In genomic region chr8:107132581-107133491, GRCm38 (mm10) we compare ENCODE assay signal across 15 mouse cellular contexts. TPM values are rescaled to one million over a fixed set of nuclear protein-coding genes. Genes with fewer than 3 reads are reported as not detected.
DNase-seq lines count a peak whose midpoint lies in the region; ATAC-seq and TF ChIP-seq lines count a peak whose summit lies in the region.
"Had no signal": no experiment of that assay in that cellular context is flagged by ENCODE, and none has a peak within 500 bp of the region (broad histone marks: within the 10 kb centered on the region; RNA-seq: fewer than 3 reads in every experiment).

No protein-coding gene starts in this region.

- no peaks in the 10 kb centered on the region for H3K27me3 ChIP-seq in heart, embryonic 10.5 days (ENCODE audit: insufficient read depth, poor library complexity, severe bottlenecking)
- no peaks in the 10 kb centered on the region for H3K27me3 ChIP-seq in kidney, embryonic 16.5 days (ENCODE audit: insufficient read depth, low read length)
- H3K27me3 ChIP-seq in limb, embryonic 14.5 days (ENCODE audit: control insufficient read depth, insufficient read depth, low read length): no peaks in the 10 kb centered on the region
- H3K27me3 ChIP-seq: hindbrain, embryonic 15.5 days; neural tube, embryonic 12.5 days had no signal

- peak overlapping the region; percentile 78; the same call in 1 of the 2 replicates for H3K27ac ChIP-seq in heart, embryonic 10.5 days
- peak overlapping the region; percentile 61 for H3K27ac ChIP-seq in kidney, embryonic 16.5 days (ENCODE audit: low read length)
- H3K27ac ChIP-seq in brown adipose tissue, adult 24 weeks (replicated peaks; ENCODE audit: low read depth, low read length): peak overlapping the region; percentile 71
- H3K27ac ChIP-seq in limb, embryonic 14.5 days (replicated peaks; ENCODE audit: low read depth, low read length): no peak overlapping the region
- H3K27ac ChIP-seq: hindbrain, embryonic 15.5 days; liver, embryonic 13.5 days; neural tube, embryonic 12.5 days had no signal

- no peaks in the 10 kb centered on the region for H3K9me3 ChIP-seq in heart, embryonic 10.5 days
- H3K9me3 ChIP-seq in kidney, embryonic 16.5 days (ENCODE audit: low read length): no peaks in the 10 kb centered on the region
- H3K9me3 ChIP-seq in limb, embryonic 14.5 days (ENCODE audit: control insufficient read depth, low read length): no peaks in the 10 kb centered on the region
- H3K9me3 ChIP-seq: hindbrain, embryonic 15.5 days; liver, embryonic 13.5 days; neural tube, embryonic 12.5 days had no signal

- WGBS in heart, embryonic 10.5 days: 78% methylated on average over 24 of the region's 24 CpGs
- WGBS in kidney, embryonic 16.5 days: 52% methylated on average over 24 of the region's 24 CpGs
- WGBS in limb, embryonic 14.5 days: 62% methylated on average over 24 of the region's 24 CpGs

- intact Hi-C loops in heart, postnatal 25 days (cut with DNase I): no loop called here

- TF ChIP-seq POLR2A in limb, embryonic 14.5 days (IDR thresholded peaks at IDR 0.05; ENCODE audit: borderline replicate concordance, extremely low read depth, insufficient read depth, insufficient read length): no peak

- ATAC-seq in kidney, embryonic 16.5 days (ENCODE audit: low FRiP score, low TSS enrichment): no peak
- ATAC-seq in limb, embryonic 14.5 days (ENCODE audit: low FRiP score, low read depth): no peak
- ATAC-seq: forebrain, embryonic 16.5 days had no signal

- peaks cover 39% of the 10 kb centered on the region for H3K4me1 ChIP-seq in heart, embryonic 10.5 days
- H3K4me1 ChIP-seq in kidney, embryonic 16.5 days (ENCODE audit: insufficient read depth, low read length): peaks cover 55% of the 10 kb centered on the region
- H3K4me1 ChIP-seq in brown adipose tissue, adult 24 weeks (ENCODE audit: control insufficient read depth, insufficient read depth, insufficient read length, low read length): peaks cover 30% of the 10 kb centered on the region
- peaks cover 15% of the 10 kb centered on the region for H3K4me1 ChIP-seq in limb, embryonic 14.5 days (ENCODE audit: control insufficient read depth, insufficient read depth, low read length)
- H3K4me1 ChIP-seq: hindbrain, embryonic 15.5 days; neural tube, embryonic 12.5 days had no signal

- no peak overlapping the region for H3K4me2 ChIP-seq in kidney, embryonic 16.5 days (replicated peaks; ENCODE audit: low read depth, low read length)
- 0 out of 2 replicates have a peak overlapping the region, but pooled peaks have one; percentile 3 for H3K4me2 ChIP-seq in limb, embryonic 14.5 days (replicated peaks; ENCODE audit: low read depth, low read length, severe bottlenecking)
- H3K4me2 ChIP-seq: hindbrain, embryonic 15.5 days; liver, embryonic 13.5 days; neural tube, embryonic 12.5 days had no signal

- no peaks in the 10 kb centered on the region for H3K36me3 ChIP-seq in heart, embryonic 10.5 days
- H3K36me3 ChIP-seq in kidney, embryonic 16.5 days (ENCODE audit: insufficient read depth, low read length): no peaks in the 10 kb centered on the region
- no peaks in the 10 kb centered on the region for H3K36me3 ChIP-seq in limb, embryonic 14.5 days (ENCODE audit: control insufficient read depth, insufficient read depth, low read length)
- H3K36me3 ChIP-seq: hindbrain, embryonic 15.5 days; liver, embryonic 13.5 days; neural tube, embryonic 12.5 days had no signal

- DNase-seq in heart, embryonic 10.5 days (ENCODE audit: low spot score): no peak
- DNase-seq in heart, postnatal 25 days (ENCODE audit: low spot score): no peak
- no peak for DNase-seq in kidney, postnatal 14 days
- DNase-seq in limb, embryonic 14.5 days (ENCODE audit: low spot score): no peak
- DNase-seq in cerebellum, postnatal 36 days: no peak
- DNase-seq in spleen, postnatal 10 days (ENCODE audit: low spot score in 2 of 2): no peak
- DNase-seq: cerebellum, adult 9-10 months; liver, embryonic 13.5 days; midbrain, embryonic 14.5 days; retina, postnatal 1 day had no signal

- no peak overlapping the region for H3K4me3 ChIP-seq in heart, embryonic 10.5 days
- H3K4me3 ChIP-seq in kidney, embryonic 16.5 days (ENCODE audit: low read length): no peak overlapping the region
- no peak overlapping the region for H3K4me3 ChIP-seq in brown adipose tissue, adult 24 weeks (ENCODE audit: insufficient read depth, low read depth, low read length)
- no peak overlapping the region for H3K4me3 ChIP-seq in limb, embryonic 14.5 days (replicated peaks; ENCODE audit: low read length)
- H3K4me3 ChIP-seq: hindbrain, embryonic 15.5 days; liver, embryonic 13.5 days; neural tube, embryonic 12.5 days had no signal

- no peak overlapping the region; the same call in 1 of the 2 replicates for H3K9ac ChIP-seq in kidney, embryonic 16.5 days (replicated peaks; ENCODE audit: low read length)
- H3K9ac ChIP-seq in limb, embryonic 14.5 days (ENCODE audit: low read depth, low read length, severe bottlenecking): no peak overlapping the region
- H3K9ac ChIP-seq: hindbrain, embryonic 15.5 days; liver, embryonic 13.5 days; neural tube, embryonic 12.5 days had no signal

RNA-seq across cellular contexts. Expression of gene Cyb5b, which starts 17.6 kb away (rescaled TPM):
- polyA plus RNA-seq in heart, embryonic 10.5 days (2016; fragmentation: Nextera tagmentation; extraction: Ambion mirVana): 92.3 and 109 TPM in 2 replicates
- total RNA-seq in heart, postnatal 25 days (2021): 10 to 100 TPM; 32.8 to 36.6 TPM
- 138 and 144 TPM in 2 replicates for polyA plus RNA-seq in kidney, embryonic 16.5 days (2015; fragmentation: Nextera tagmentation; extraction: Ambion mirVana)
- polyA plus RNA-seq in brown adipose tissue, adult 24 weeks (2012; ENCODE audit: insufficient read depth, insufficient read length, missing spikeins): 177 and 294 TPM in 2 replicates
- polyA plus RNA-seq in limb, embryonic 14.5 days (2012; rRNA removed): 57.2 and 60.3 TPM in 2 replicates
- polyA plus RNA-seq in limb, embryonic 14.5 days (2014; fragmentation: Nextera tagmentation; extraction: Ambion mirVana): 82.3 and 83.5 TPM in 2 replicates

RNA-seq across cellular contexts. Expression of gene Terf2, which starts 36.5 kb away (rescaled TPM):
- 9.9 and 13.0 TPM in 2 replicates for polyA plus RNA-seq in heart, embryonic 10.5 days (2016; fragmentation: Nextera tagmentation; extraction: Ambion mirVana)
- 10 to 100 TPM; 10.5 to 13.2 TPM for total RNA-seq in heart, postnatal 25 days (2021)
- polyA plus RNA-seq in kidney, embryonic 16.5 days (2015; fragmentation: Nextera tagmentation; extraction: Ambion mirVana): 14.8 and 18.2 TPM in 2 replicates
- 6.7 and 9.0 TPM in 2 replicates for polyA plus RNA-seq in brown adipose tissue, adult 24 weeks (2012; ENCODE audit: insufficient read depth, insufficient read length, missing spikeins)
- 34.9 and 39.0 TPM in 2 replicates for polyA plus RNA-seq in limb, embryonic 14.5 days (2012; rRNA removed)
- polyA plus RNA-seq in limb, embryonic 14.5 days (2014; fragmentation: Nextera tagmentation; extraction: Ambion mirVana): 15.1 and 18.5 TPM in 2 replicates
